Mouse (Mus musculus) fat pad, adult 2 months (tissue): ENCODE data around the gene Slc9a3r2.

Experiments used
- DNase-seq: peaks from one replicate; pipeline ENCODE4 v3.0.0-alpha.2; 2011; ENCODE audit warnings: low read depth, low spot score; ENCODE audit errors: extremely low read depth

Gene Slc9a3r2

DNA sequence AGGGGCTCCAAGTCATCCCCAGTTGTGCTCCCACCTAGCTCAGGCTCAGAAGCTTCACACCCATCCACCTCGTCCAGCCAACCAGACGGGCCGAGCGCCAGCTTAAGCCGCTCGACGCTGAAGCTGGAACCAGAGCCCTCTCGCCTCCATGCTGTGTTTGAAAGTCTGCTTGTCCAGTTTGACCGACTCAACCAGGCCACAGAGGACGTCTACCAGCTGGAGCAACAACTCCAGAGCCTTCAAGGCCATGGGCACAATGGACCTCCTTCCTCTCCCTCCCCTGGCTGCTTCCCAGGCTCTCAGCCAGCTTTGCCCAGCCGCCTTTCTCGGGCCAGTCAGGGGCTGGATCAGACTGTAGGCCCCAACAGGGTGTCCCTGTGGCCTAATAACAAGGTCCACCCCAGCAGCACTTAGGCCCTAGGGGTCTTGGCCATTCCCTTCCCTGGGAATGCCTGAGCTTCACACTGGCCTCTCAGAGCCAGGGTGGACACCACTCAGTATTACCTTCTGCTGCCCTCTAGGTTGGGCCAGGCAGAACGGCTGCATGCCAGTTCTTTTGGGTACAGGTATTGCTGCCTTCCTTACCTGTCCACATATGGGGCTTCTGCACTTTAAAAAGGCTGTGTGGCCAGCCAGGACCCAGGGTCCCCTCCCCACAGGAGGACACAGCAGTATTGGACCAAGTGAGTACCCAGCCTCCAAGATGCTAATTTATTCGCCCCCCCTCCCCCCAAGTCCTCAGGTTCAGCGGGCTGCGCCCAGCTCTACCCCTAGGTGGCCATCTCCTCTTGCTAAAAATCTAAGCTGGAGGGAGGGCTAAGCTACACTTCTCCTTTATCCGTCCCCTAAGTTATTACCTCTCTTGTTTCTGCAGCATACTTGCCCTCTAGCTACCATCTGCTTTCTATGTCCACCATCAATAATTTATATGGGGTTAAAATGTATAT is 54.7 kb downstream of the Slc9a3r2 start:
- DNase-seq = no peak

DNA sequence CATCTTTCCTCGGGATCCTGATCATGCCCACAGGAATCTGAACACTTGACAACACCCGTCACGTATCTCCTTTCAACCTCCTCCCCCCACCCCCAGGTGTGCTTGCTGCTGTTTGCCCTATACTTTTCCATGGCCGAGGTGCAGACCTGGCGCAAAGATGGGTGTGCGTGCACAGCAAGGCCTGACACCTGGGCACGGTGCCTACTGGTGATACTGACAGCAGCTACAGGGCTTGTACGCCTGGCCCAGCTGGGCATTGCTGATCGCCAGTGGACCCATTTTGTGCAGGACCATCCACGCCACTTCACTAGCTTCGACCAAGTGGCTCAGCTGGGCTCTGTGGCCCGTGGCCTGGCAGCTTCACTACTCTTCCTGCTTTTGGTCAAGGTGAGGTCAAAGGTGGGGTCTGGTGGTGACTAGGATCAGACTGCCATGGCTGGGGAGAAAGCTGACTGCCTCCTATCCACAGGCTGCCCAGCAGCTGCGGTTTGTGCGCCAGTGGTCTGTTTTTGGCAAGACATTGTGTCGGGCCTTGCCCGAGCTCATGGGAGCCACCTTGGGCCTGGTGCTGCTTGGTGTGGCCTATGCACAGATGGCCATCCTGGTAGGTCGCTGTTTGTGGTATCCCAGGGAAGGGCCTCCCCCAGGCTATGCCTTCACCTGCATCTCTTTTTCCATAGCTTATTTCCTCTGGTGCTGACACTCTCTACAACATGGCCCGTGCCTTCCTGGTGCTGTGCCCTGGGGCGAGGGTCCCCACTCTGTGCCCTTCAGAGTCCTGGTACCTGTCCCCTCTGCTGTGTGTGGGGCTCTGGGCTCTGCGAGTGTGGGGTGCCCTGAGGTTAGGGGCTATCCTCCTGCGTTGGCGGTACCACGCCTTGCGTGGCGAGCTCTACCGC is 55.9 kb downstream of the Slc9a3r2 start:
- no peak for DNase-seq

DNA sequence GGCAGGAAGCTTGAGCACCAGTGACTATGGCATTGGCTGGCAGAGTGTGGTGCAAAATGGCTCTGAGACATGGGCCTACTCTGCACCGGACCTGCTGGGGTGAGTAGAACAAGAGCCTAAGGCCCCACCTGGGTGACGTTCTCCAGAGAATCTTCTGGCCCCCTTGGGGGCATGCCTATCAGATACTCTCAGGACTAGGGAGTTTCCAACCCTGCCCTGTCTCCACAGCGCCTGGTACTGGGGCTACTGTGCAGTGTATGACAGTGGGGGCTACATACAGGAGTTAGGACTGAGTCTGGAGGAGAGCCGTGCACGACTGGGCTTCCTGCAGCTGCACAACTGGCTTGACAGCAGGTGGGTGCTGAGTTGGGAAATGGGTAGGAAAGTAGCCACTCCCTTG is 56.9 kb downstream of the Slc9a3r2 start:
- DNase-seq = no peak

DNA sequence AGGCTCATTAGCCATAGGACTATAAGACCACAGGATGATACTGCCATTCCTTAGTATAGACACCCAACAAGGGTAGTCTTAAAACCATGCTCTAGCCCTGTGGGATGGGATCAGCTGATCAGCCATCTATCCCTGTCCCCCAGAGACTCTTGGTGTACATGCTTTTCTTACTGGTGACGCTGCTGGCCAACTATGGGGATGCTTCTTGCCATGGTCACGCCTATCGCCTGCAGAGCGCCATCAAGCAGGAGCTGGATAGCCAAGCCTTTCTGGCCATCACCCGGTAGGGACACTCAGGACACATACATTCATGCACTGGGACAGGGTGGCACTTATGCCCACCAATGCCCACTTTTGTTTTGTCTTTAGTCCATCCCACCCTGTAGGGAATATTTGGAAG is 58.4 kb downstream of the Slc9a3r2 start:
- no peak for DNase-seq

DNA sequence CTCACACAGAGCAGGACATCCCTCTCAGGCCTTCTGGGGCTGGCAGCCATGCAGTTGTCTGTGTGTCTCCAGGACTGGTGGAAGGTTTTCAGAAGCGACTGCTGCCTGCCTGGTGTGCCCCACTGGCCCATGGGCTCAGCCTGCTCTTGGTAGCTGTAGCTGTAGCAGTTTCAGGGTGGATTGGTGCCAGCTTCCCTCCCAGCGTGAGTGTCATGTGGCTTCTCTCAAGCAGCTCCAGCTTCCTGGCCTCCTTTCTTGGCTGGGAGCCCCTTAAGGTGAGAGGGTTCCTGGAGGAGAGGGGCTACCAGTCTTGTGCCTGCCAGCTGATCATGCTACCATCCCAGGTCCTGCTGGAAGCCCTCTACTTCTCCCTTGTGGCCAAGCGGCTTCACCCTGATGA is 59.2 kb downstream of the Slc9a3r2 start:
- DNase-seq = no peak
